8 mouse cellular contexts compared by ENCODE assay signal in the genomic region with DNA sequence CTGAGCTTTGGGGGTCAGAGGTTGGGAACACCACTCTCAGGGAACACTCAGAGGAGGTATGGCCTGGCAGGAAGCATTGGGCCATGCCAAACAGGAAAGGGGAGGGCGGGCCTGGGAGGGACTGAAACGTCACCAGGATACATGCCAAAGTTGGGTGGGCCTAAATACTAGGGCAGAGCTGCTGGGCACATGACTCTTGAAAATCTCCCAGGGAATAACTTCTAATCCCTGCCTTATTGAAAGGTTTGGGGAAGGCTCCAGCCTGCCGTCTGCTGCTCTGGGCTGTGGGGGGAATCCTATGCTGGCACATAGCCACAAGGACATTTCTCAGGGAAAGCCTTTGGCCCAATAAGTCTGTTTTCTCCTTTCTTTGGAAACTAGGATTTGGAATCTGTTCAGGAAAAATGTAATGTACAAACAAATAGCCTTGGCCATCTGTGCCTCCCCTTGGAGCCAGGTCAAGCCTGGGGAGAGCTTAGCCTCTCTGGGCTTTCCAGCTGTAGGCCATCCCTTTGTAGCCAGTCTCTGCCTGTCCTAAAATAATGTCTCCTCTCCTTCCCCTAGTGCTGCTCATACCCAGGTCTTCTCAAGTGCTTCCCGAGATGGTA. TPM values are rescaled to one million over a fixed set of nuclear protein-coding genes. Genes with fewer than 3 reads are reported as not detected.
A peak's percentile ranks its signal among the peaks of the same experiment; 100 is the strongest.
DNase-seq lines count a peak whose midpoint lies in the region; ATAC-seq lines count a peak whose summit lies in the region.

No protein-coding gene starts in this region.

- DNase-seq in liver, embryonic 11.5 days (ENCODE audit: low spot score) = no peak
- DNase-seq in embryonic facial prominence, embryonic 14.5 days (ENCODE audit: low spot score) = peak; percentile 79
- DNase-seq in large intestine, adult 2 months (ENCODE audit: low read depth, low spot score) = peak; percentile 33
- peak; percentile 61 for DNase-seq in ovary, postnatal 36 days (ENCODE audit: low spot score)
- DNase-seq in natural killer cell, adult 2 months (ENCODE audit: low spot score in 2 of 2) = no peak
- no peak for DNase-seq in layer of hippocampus, adult 9-10 months (ENCODE audit: low spot score)

- H3K4me2 ChIP-seq in liver, embryonic 16.5 days (ENCODE audit: low read depth, low read length) = no peak overlapping the region
- no peak overlapping the region for H3K4me2 ChIP-seq in liver, embryonic 11.5 days
- H3K4me2 ChIP-seq in embryonic facial prominence, embryonic 14.5 days (ENCODE audit: low read depth, low read length) = no peak overlapping the region
- no peak overlapping the region for H3K4me2 ChIP-seq in heart, embryonic 15.5 days

- H3K9ac ChIP-seq in liver, embryonic 16.5 days (ENCODE audit: low read depth, low read length) = no peak overlapping the region
- H3K9ac ChIP-seq in liver, embryonic 11.5 days (ENCODE audit: low read depth, low read length) = no peak overlapping the region
- H3K9ac ChIP-seq in embryonic facial prominence, embryonic 14.5 days (ENCODE audit: low read depth, low read length) = no peak overlapping the region
- H3K9ac ChIP-seq in heart, embryonic 15.5 days = no peak overlapping the region

- 48% methylated on average over 4 of the region's 4 CpGs for WGBS in liver, embryonic 16.5 days (ENCODE audit: insufficient replicate concordance)
- 71% methylated on average over 4 of the region's 4 CpGs for WGBS in liver, embryonic 11.5 days
- 37% methylated on average over 4 of the region's 4 CpGs for WGBS in embryonic facial prominence, embryonic 14.5 days
- 43% methylated on average over 4 of the region's 4 CpGs for WGBS in heart, embryonic 15.5 days
- 18% methylated on average over 4 of the region's 4 CpGs for WGBS in large intestine, adult 2 months

- H3K9me3 ChIP-seq in liver, embryonic 16.5 days (replicated peaks; ENCODE audit: control insufficient read depth, low read length) = no peaks in the 10 kb centered on the region
- no peaks in the 10 kb centered on the region for H3K9me3 ChIP-seq in liver, embryonic 11.5 days (ENCODE audit: control insufficient read depth, low read length)
- H3K9me3 ChIP-seq in embryonic facial prominence, embryonic 14.5 days (ENCODE audit: control insufficient read depth, low read length) = no peaks in the 10 kb centered on the region
- H3K9me3 ChIP-seq in heart, embryonic 15.5 days (replicated peaks) = no peaks in the 10 kb centered on the region

- H3K4me3 ChIP-seq in liver, embryonic 16.5 days (ENCODE audit: low read depth, low read length) = no peak overlapping the region
- H3K4me3 ChIP-seq in liver, embryonic 11.5 days (ENCODE audit: low read depth, low read length) = no peak overlapping the region
- H3K4me3 ChIP-seq in embryonic facial prominence, embryonic 14.5 days (ENCODE audit: low read depth, low read length) = no peak overlapping the region
- no peak overlapping the region for H3K4me3 ChIP-seq in heart, embryonic 15.5 days

- H3K27me3 ChIP-seq in liver, embryonic 16.5 days (ENCODE audit: control insufficient read depth, insufficient read depth, low read depth, low read length) = no peaks in the 10 kb centered on the region
- no peaks in the 10 kb centered on the region for H3K27me3 ChIP-seq in liver, embryonic 11.5 days (replicated peaks; ENCODE audit: control insufficient read depth, insufficient read depth, low read length)
- no peaks in the 10 kb centered on the region for H3K27me3 ChIP-seq in embryonic facial prominence, embryonic 14.5 days (replicated peaks; ENCODE audit: control insufficient read depth, insufficient read depth, low read length)
- no peaks in the 10 kb centered on the region for H3K27me3 ChIP-seq in heart, embryonic 15.5 days

- no peaks in the 10 kb centered on the region for H3K36me3 ChIP-seq in liver, embryonic 16.5 days (ENCODE audit: control insufficient read depth, insufficient read depth)
- H3K36me3 ChIP-seq in liver, embryonic 11.5 days (ENCODE audit: control insufficient read depth, insufficient read depth, low read length) = no peaks in the 10 kb centered on the region
- H3K36me3 ChIP-seq in embryonic facial prominence, embryonic 14.5 days (ENCODE audit: control insufficient read depth, insufficient read depth, low read length) = no peaks in the 10 kb centered on the region
- H3K36me3 ChIP-seq in heart, embryonic 15.5 days = no peaks in the 10 kb centered on the region

- H3K4me1 ChIP-seq in liver, embryonic 16.5 days (ENCODE audit: control insufficient read depth, low read depth, low read length) = no peaks in the 10 kb centered on the region; the same call in 1 of the 2 replicates
- H3K4me1 ChIP-seq in liver, embryonic 11.5 days (replicated peaks; ENCODE audit: control insufficient read depth, insufficient read depth, low read length) = no peaks in the 10 kb centered on the region
- H3K4me1 ChIP-seq in embryonic facial prominence, embryonic 14.5 days (ENCODE audit: control insufficient read depth, insufficient read depth, low read length) = peaks cover 14% of the 10 kb centered on the region
- H3K4me1 ChIP-seq in heart, embryonic 15.5 days (replicated peaks) = peaks cover 23% of the 10 kb centered on the region

- no peak overlapping the region for H3K27ac ChIP-seq in liver, embryonic 16.5 days (ENCODE audit: low read length)
- no peak overlapping the region for H3K27ac ChIP-seq in liver, embryonic 11.5 days (ENCODE audit: low read depth, low read length)
- peak overlapping the region; percentile 7; the same call in 1 of the 2 replicates for H3K27ac ChIP-seq in embryonic facial prominence, embryonic 14.5 days (replicated peaks; ENCODE audit: low read depth, low read length)
- H3K27ac ChIP-seq in heart, embryonic 15.5 days = peak overlapping the region; percentile 70

- ATAC-seq in liver, embryonic 16.5 days (ENCODE audit: low read depth) = peak; percentile 30; the same call in 1 of the 2 replicates
- ATAC-seq in liver, embryonic 11.5 days (replicated peaks; ENCODE audit: low FRiP score) = no peak
- peak; percentile 70 for ATAC-seq in embryonic facial prominence, embryonic 14.5 days (ENCODE audit: low read depth)
- ATAC-seq in heart, embryonic 15.5 days (replicated peaks; ENCODE audit: insufficient number of reproducible peaks, insufficient read depth, low FRiP score, low read depth) = peak; percentile 80

RNA-seq across cellular contexts. Expression of gene Jun, which starts 30.6 kb away (rescaled TPM):
- 4.5 and 5.5 TPM in 2 replicates for polyA plus RNA-seq in liver, embryonic 16.5 days (2015; fragmentation: Nextera tagmentation; extraction: Ambion mirVana)
- polyA plus RNA-seq in liver, embryonic 11.5 days (2014; fragmentation: Nextera tagmentation; extraction: Ambion mirVana) = 16.4 and 20.7 TPM in 2 replicates
- 47.1 and 53.6 TPM in 2 replicates for polyA plus RNA-seq in embryonic facial prominence, embryonic 14.5 days (2014; fragmentation: Nextera tagmentation; extraction: Ambion mirVana)
- polyA plus RNA-seq in heart, embryonic 15.5 days (2015; fragmentation: Nextera tagmentation; extraction: Ambion mirVana) = 70.7 and 75.5 TPM in 2 replicates
- polyA plus RNA-seq in large intestine, adult 2 months (2012; rRNA removed) = 25.1 and 42.8 TPM in 2 replicates

Comparison
In these comparisons a context has a peak if more than half of its experiments do, and no peak if none do; other contexts are left out.
1. H3K27ac ChIP-seq: peak in embryonic facial prominence, embryonic 14.5 days (single experiment) and heart, embryonic 15.5 days (single experiment); none in liver, embryonic 16.5 days (single experiment) and liver, embryonic 11.5 days (single experiment).
2. DNase-seq: peak in embryonic facial prominence, embryonic 14.5 days (single experiment), large intestine, adult 2 months (single experiment) and ovary, postnatal 36 days (single experiment); none in liver, embryonic 11.5 days (single experiment), natural killer cell, adult 2 months (0 of 2) and layer of hippocampus, adult 9-10 months (single experiment).